Mouse (Mus musculus) T-cell, adult 2 months (primary cell): ENCODE measurements at regions not wholly inside any gene's neighbourhood (a gene's known extent, or its start where the extent isn't known, plus 50 kb on each side); places are given as distances from the start of the nearest gene placed in this dataset.

ENCODE experiments used
- DNase-seq: peaks from one replicate; pipeline ENCODE4 v3.0.0; 2022; ENCODE audit warnings: low spot score

DNA sequence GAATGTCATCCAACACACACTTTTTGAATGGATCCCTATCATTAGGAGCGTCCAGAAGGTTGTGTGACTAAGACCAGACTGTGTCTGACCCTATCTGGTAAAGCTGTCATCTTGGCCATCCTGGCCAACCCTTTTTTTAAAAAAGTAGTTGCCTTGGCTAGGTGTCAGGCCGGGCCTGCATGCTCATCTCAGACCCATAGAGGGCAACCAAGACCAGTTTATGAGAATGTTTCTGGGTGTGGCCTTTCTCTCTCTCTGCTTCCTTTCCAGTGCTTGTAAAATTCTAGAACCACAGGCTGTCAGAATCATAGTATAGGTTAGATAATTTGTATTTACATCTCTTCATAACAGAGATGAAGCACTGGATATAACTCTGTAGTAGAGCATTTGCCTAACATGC, 62.8 kb upstream of the Las1l start:
- DNase-seq: peak; percentile 70

DNA sequence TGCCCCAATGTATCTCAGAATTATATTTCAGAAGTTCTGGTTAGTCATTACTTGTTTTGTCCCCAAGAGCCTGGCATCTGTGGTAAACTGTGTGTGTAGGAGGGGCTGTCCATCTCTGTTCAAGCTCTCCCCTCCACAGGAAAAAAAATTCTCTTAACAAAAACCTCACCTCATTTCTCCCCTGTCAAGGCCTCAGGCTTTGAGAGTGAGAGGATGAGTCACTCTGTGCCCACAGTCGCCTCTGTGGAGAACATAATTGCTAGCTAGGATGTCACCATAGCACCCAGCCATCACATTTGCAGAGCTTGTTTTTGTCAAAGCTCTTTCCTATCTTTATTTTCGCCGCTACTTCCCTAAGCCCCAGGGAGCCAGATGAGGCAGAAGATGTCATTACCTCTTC, 63.6 kb upstream of the Las1l start:
- DNase-seq: peak; percentile 20

DNA sequence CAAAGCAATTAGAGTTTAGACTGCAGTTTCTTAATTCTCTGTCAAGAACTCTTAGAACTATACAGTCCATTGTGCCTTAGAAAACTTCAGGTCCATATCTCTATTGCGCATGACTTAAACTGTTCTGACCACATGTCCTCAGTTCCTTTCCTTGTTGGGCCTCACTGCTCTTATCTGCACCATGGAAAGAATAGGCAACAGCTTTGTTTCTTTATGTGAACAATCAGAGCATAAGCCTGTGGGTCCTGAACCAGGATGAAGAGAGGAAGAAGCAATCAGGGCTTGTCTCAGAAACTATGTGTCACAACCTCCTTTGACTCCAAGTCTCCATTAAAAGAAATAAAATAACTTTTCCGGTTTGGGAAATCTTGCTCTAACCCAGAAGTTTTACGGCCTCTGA, 68.6 kb upstream of the Las1l start:
- no peak for DNase-seq

DNA sequence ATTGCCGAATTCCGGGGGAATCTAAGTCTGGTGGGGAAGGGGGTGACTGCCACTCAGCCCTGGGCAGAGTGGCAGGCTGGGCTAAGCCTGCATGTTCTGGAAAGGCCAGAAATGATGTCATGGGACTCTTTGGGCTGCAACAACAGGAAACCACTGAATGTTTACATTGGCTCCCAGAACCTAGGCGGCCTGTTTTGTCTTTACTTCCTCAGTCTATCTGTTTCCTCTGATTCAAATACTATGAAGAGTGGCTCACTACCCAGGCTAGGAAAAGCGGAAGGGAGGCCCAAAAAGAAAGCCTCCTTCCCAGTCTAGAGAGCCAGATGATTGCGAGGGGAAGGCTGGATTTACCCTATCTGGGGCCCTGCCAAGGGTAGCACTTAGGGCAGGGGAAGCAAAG, 69.1 kb upstream of the Las1l start:
- peak; percentile 63 for DNase-seq

DNA sequence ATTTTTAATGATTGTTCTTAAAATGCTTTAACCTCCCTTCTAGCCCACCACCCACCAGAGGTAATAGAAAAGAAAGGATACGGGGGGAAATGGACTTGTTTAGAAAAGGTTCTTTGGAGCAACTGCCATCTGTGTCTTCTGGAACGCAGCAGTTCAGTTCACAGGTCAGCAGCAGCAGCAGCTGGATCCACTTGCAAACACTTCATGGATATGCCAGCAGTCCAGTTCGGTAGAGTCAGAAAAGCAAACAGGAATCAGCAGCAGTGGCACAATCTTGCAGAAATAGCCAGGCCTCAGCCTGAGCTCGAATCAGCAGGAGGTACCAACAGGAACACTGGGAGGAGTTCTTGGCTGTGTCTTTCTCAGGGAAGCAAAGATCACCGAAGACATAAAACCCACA, 64.3 kb upstream of the Msn start:
- DNase-seq: no peak

DNA sequence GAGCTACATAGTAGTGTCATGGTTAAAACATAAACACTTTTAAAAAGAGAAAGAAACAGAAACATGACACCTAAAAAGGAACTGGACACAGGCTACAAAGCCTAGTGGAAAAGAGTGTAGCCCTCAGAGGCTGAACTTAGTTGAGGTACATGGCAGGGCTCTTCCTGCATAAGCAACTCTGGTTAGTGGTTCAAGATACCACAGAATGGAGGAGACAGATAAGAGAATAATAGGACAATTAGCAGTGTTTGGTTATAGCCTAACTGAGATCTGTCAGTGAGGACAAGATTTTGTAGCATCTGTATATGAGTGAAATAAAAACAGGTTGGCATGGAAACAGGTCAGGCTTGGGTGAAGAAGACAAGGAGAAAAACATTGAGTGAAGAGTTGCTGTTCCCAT, 60.5 kb upstream of the Msn start:
- DNase-seq: no peak

DNA sequence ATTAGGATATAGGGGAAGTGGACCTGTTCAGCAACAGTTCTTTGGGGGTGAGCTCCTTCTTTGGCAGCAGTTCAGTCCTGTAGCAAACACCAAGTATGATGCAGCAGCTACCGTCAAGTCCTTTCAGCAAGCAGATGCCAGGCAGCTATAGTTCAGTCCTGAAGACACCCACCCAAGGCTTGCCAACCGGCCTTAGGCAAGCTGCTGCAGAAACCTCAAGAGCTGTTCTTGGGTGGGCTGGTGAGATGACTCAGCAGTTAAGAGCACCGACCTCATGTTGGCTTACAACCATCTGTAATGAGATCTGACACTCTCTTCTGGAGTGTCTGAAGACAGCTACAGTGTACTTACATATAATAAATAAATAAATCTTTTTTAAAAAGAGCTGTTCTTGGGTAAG, 53.6 kb upstream of the Msn start:
- no peak for DNase-seq
